ENCODE assay signal across 8 mouse cellular contexts in genomic region chr12:85487545-85488141, GRCm38 (mm10). TPM values are rescaled to one million over a fixed set of nuclear protein-coding genes. Genes with fewer than 3 reads are reported as not detected.
DNase-seq lines count a peak whose midpoint lies in the region; ATAC-seq lines count a peak whose summit lies in the region.

No protein-coding gene starts in this region.

- peak overlapping the region; percentile 56 for H3K4me3 ChIP-seq in hindbrain, embryonic 13.5 days

- DNase-seq in adrenal gland, adult (ENCODE audit: inconsistent age in 2 of 2, low spot score in 1 of 2), result peak; percentile 71 to 92
- no peak for DNase-seq in adrenal gland, adult 8-10 months
- DNase-seq in cerebellum, adult 11-12 months, result peak; percentile 54
- DNase-seq in forelimb bud, embryonic 11.5 days (ENCODE audit: low read depth, low spot score), result peak; percentile 75
- DNase-seq in layer of hippocampus, postnatal 25 days (ENCODE audit: extremely low spot score in 1 of 2, low spot score in 1 of 2), result peak; percentile 49 to 61
- DNase-seq in lung, postnatal 14 days, result peak; percentile 81
- peak; percentile 87 for DNase-seq in retina, postnatal 1 day

- peak overlapping the region; percentile 36 for H3K27ac ChIP-seq in hindbrain, embryonic 13.5 days

- no peaks in the 10 kb centered on the region for H3K36me3 ChIP-seq in hindbrain, embryonic 13.5 days

- WGBS in hindbrain, embryonic 13.5 days, result 2% methylated on average over 12 of the region's 12 CpGs

- peak overlapping the region; percentile 70 for H3K4me2 ChIP-seq in hindbrain, embryonic 13.5 days

- ATAC-seq in hindbrain, embryonic 13.5 days (ENCODE audit: low FRiP score), result 0 out of 2 replicates have a peak, but pooled peaks have one; percentile 30

- H3K9ac ChIP-seq in hindbrain, embryonic 13.5 days, result peak overlapping the region; percentile 43; the same call in 1 of the 2 replicates

- no peaks in the 10 kb centered on the region for H3K9me3 ChIP-seq in hindbrain, embryonic 13.5 days

- peaks cover 13% of the 10 kb centered on the region for H3K27me3 ChIP-seq in hindbrain, embryonic 13.5 days

- H3K4me1 ChIP-seq in hindbrain, embryonic 13.5 days (replicated peaks), result peaks cover 31% of the 10 kb centered on the region

RNA-seq across cellular contexts. Expression of gene Fos, which starts 14.0 kb away (rescaled TPM):
- total RNA-seq in adrenal gland, adult 8-10 months (2022), result 10 to 100 TPM; 13.3 to 32.9 (median 13.7) TPM
- 1.9 and 2.5 TPM in 2 replicates for polyA plus RNA-seq in hindbrain, embryonic 13.5 days (2015; fragmentation: Nextera tagmentation; extraction: Ambion mirVana)
- 10 to 100 TPM; 10.7 to 13.9 TPM for total RNA-seq in layer of hippocampus, postnatal 25 days (2021)
